Mouse (Mus musculus): ENCODE results near the gene Arl8a. TPM values are rescaled to one million over a fixed set of nuclear protein-coding genes. Genes with fewer than 3 reads are reported as not detected.

Arl8a gene
- polyA plus RNA-seq, 1 experiment, result 82.9 TPM

- TF ChIP-seq POLR2A (IDR thresholded peaks at IDR 0.05; ENCODE audit: low read depth, low read length) (no peak), CTCF (IDR thresholded peaks at IDR 0.05; ENCODE audit: extremely low read depth, insufficient read length, insufficient replicate concordance, low read depth, low read length) (no peak)
- H3K27me3 ChIP-seq (ENCODE audit: control insufficient read depth, insufficient read depth, low read length), result no peaks in the 10 kb centered on the region
- no peak overlapping the region for H3K27ac ChIP-seq (ENCODE audit: insufficient read depth, low read depth, low read length)
- no peak overlapping the region for H3K4me3 ChIP-seq (ENCODE audit: low read depth, low read length)
- WGBS, result 45% methylated on average over 9 of the region's 9 CpGs
- H3K36me3 ChIP-seq (ENCODE audit: control insufficient read depth, insufficient read depth, low read length), result no peaks in the 10 kb centered on the region
- peaks cover 7% of the 10 kb centered on the region; the same call in 1 of the 2 replicates for H3K4me1 ChIP-seq (ENCODE audit: control insufficient read depth, insufficient read depth, insufficient read length, low read length)
Observed at GRCm38 (mm10) chr1:135128986-135129385, 17.6 kb upstream of the Arl8a start.

GRCm38 (mm10) chr1:135129543-135130183, 17.0 kb upstream of the Arl8a start:
- Histone ChIP-seq H3K27me3 (ENCODE audit: control insufficient read depth, insufficient read depth, low read length) (no peaks in the 10 kb centered on the region), H3K4me1 (ENCODE audit: control insufficient read depth, insufficient read depth, insufficient read length, low read length) (peaks cover 9% of the 10 kb centered on the region; the same call in 1 of the 2 replicates), H3K27ac (ENCODE audit: insufficient read depth, low read depth, low read length) (no peak overlapping the region), H3K4me3 (ENCODE audit: low read depth, low read length) (no peak overlapping the region), H3K36me3 (ENCODE audit: control insufficient read depth, insufficient read depth, low read length) (no peaks in the 10 kb centered on the region)
- TF ChIP-seq POLR2A (IDR thresholded peaks at IDR 0.05; ENCODE audit: low read depth, low read length), result no peak
- no peak for TF ChIP-seq CTCF (IDR thresholded peaks at IDR 0.05; ENCODE audit: extremely low read depth, insufficient read length, insufficient replicate concordance, low read depth, low read length)
- WGBS, result 54% methylated on average over 9 of the region's 9 CpGs

- TF ChIP-seq POLR2A (IDR thresholded peaks at IDR 0.05; ENCODE audit: low read depth, low read length) (no peak), CTCF (IDR thresholded peaks at IDR 0.05; ENCODE audit: extremely low read depth, insufficient read length, insufficient replicate concordance, low read depth, low read length) (no peak)
- no peaks in the 10 kb centered on the region for H3K27me3 ChIP-seq (ENCODE audit: control insufficient read depth, insufficient read depth, low read length)
- no peaks in the 10 kb centered on the region for H3K36me3 ChIP-seq (ENCODE audit: control insufficient read depth, insufficient read depth, low read length)
- peak overlapping the region; percentile 41; the same call in 1 of the 2 replicates for H3K27ac ChIP-seq (ENCODE audit: insufficient read depth, low read depth, low read length)
- peaks cover 9% of the 10 kb centered on the region; the same call in 1 of the 2 replicates for H3K4me1 ChIP-seq (ENCODE audit: control insufficient read depth, insufficient read depth, insufficient read length, low read length)
- 47% methylated on average over 2 of the region's 2 CpGs for WGBS
- H3K4me3 ChIP-seq (ENCODE audit: low read depth, low read length), result peak overlapping the region; percentile 26; the same call in 1 of the 2 replicates
Observed at GRCm38 (mm10) chr1:135130376-135131018, 16.1 kb upstream of the Arl8a start.

GRCm38 (mm10) chr1:135131034-135131433, 15.6 kb upstream of the Arl8a start:
- Histone ChIP-seq H3K4me1 (ENCODE audit: control insufficient read depth, insufficient read depth, insufficient read length, low read length) (peaks cover 9% of the 10 kb centered on the region; the same call in 1 of the 2 replicates), H3K27me3 (ENCODE audit: control insufficient read depth, insufficient read depth, low read length) (no peaks in the 10 kb centered on the region), H3K27ac (ENCODE audit: insufficient read depth, low read depth, low read length) (peak overlapping the region; percentile 74), H3K36me3 (ENCODE audit: control insufficient read depth, insufficient read depth, low read length) (no peaks in the 10 kb centered on the region), H3K4me3 (ENCODE audit: low read depth, low read length) (peak overlapping the region; percentile 26)
- TF ChIP-seq POLR2A (IDR thresholded peaks at IDR 0.05; ENCODE audit: low read depth, low read length) (no peak), CTCF (IDR thresholded peaks at IDR 0.05; ENCODE audit: extremely low read depth, insufficient read length, insufficient replicate concordance, low read depth, low read length) (no peak)
- WGBS, result 11% methylated on average over 6 of the region's 6 CpGs

GRCm38 (mm10) chr1:135131560-135131959, 15.1 kb upstream of the Arl8a start:
- WGBS, result 32% methylated on average over 8 of the region's 8 CpGs
- Histone ChIP-seq H3K27me3 (ENCODE audit: control insufficient read depth, insufficient read depth, low read length) (no peaks in the 10 kb centered on the region), H3K4me1 (ENCODE audit: control insufficient read depth, insufficient read depth, insufficient read length, low read length) (peaks cover 9% of the 10 kb centered on the region; the same call in 1 of the 2 replicates), H3K27ac (ENCODE audit: insufficient read depth, low read depth, low read length) (peak overlapping the region; percentile 74), H3K36me3 (ENCODE audit: control insufficient read depth, insufficient read depth, low read length) (no peaks in the 10 kb centered on the region), H3K4me3 (ENCODE audit: low read depth, low read length) (no peak overlapping the region; the same call in 1 of the 2 replicates)
- TF ChIP-seq CTCF (IDR thresholded peaks at IDR 0.05; ENCODE audit: extremely low read depth, insufficient read length, insufficient replicate concordance, low read depth, low read length), result no peak
- no peak for TF ChIP-seq POLR2A (IDR thresholded peaks at IDR 0.05; ENCODE audit: low read depth, low read length)

- H3K27ac ChIP-seq (ENCODE audit: insufficient read depth, low read depth, low read length), result peak within 1 kb of the TSS; percentile 75
- TF ChIP-seq POLR2A (IDR thresholded peaks at IDR 0.05; ENCODE audit: low read depth, low read length), result no peak
- TF ChIP-seq CTCF (IDR thresholded peaks at IDR 0.05; ENCODE audit: extremely low read depth, insufficient read length, insufficient replicate concordance, low read depth, low read length), result peak; percentile 50; the same call in 1 of the 2 replicates
- H3K4me3 ChIP-seq (ENCODE audit: low read depth, low read length), result peak within 1 kb of the TSS; percentile 44
- H3K36me3 ChIP-seq (ENCODE audit: control insufficient read depth, insufficient read depth, low read length), result no peaks in the 10 kb centered on the region
- peaks cover 9% of the 10 kb centered on the region; the same call in 1 of the 2 replicates for H3K4me1 ChIP-seq (ENCODE audit: control insufficient read depth, insufficient read depth, insufficient read length, low read length)
- WGBS, result 19% methylated on average over 10 of the region's 10 CpGs
- no peaks in the 10 kb centered on the region for H3K27me3 ChIP-seq (ENCODE audit: control insufficient read depth, insufficient read depth, low read length)
Observed at GRCm38 (mm10) chr1:135132473-135132872, 14.2 kb upstream of the Arl8a start, which contains the start of gene Ptpn7. Gene Ptpn7, plus strand, starts transcription at chr1:135132700.

- Histone ChIP-seq H3K27me3 (ENCODE audit: control insufficient read depth, insufficient read depth, low read length) (no peaks in the 10 kb centered on the region), H3K27ac (ENCODE audit: insufficient read depth, low read depth, low read length) (peak overlapping the region; percentile 75), H3K4me1 (ENCODE audit: control insufficient read depth, insufficient read depth, insufficient read length, low read length) (peaks cover 9% of the 10 kb centered on the region; the same call in 1 of the 2 replicates), H3K36me3 (ENCODE audit: control insufficient read depth, insufficient read depth, low read length) (no peaks in the 10 kb centered on the region), H3K4me3 (ENCODE audit: low read depth, low read length) (peak overlapping the region; percentile 44)
- 73% methylated on average over 9 of the region's 9 CpGs for WGBS
- no peak for TF ChIP-seq CTCF (IDR thresholded peaks at IDR 0.05; ENCODE audit: extremely low read depth, insufficient read length, insufficient replicate concordance, low read depth, low read length)
- TF ChIP-seq POLR2A (IDR thresholded peaks at IDR 0.05; ENCODE audit: low read depth, low read length), result no peak
Observed at GRCm38 (mm10) chr1:135132893-135133369, 13.7 kb upstream of the Arl8a start.
